Mouse (Mus musculus) layer of hippocampus, adult 18-20 months (tissue): Measurements from ENCODE around the gene Lsm14b. TPM values are rescaled to one million over a fixed set of nuclear protein-coding genes. Genes with fewer than 3 reads are reported as not detected.

Experiments used
- DNase-seq, 2 experiments: peaks; one replicate each; pipeline ENCODE4 v3.0.0; 2022; ENCODE audit warnings: low spot score in 2 of 2
- total RNA-seq, 2 experiments: library from RNA; stranded (reverse); gene quantifications; 2 replicates each; pipeline ENCODE4 v1.2.3; 2021

Lsm14b gene
- total RNA-seq, 2 experiments from 2014 or later, result 97.5 to 98.5 TPM

DNA sequence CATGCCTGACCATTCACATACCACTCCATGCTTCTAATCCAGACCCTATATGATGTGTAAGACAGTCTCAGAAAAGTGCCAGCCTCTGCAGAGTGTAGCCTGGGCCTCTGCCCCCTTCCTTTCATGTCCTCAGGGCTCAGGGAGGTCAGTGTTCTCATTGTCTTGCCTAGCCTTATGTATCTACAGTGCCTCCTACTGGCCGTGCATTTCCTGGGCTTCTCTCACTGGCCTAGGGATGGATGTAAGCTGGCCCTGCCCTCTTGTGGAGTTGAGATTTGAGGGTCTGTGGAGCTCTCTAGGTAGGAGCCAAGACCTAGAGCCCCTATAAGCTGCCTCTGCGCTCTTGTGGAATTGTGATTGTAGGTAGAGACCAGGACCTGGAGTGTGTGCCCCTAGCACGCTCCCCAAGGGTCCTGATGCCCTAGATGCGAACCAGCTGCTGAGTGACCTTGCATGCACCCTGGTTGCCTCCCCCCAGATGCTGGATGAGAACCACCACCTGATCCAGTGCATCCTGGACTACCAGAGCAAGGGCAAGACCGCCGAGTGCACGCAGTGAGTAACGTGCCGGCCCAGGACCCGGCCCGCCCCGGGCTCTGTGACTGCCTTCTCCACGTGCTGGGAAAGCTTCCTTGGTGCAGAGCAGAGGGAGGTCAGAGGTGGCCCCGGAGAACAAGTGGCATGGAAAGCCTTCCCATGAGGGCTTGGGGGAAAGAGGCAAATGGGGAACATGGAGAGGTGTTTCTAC lies 27.4 kb downstream of the Lsm14b start:
- DNase-seq, result no peak

DNA sequence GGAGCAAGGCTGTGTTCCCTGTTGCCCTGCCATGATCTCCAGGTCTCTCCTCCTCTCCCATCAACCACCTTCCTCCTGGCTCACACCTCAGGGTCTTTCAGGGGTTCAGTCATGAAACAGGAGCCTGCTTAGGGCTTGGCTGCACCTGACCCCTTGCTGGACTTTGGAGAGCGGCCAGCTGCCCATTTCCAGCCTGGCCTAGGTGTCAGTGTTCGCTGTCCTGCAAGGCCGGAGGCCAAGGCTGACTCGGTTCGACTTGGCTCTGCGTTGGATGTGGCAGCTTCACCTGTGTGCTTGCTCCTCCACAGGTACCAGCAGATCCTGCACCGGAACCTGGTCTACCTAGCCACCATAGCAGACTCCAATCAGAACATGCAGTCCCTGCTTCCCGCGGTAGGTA lies 28.2 kb downstream of the Lsm14b start:
- DNase-seq, result no peak

GRCm38 (mm10) chr2:180063338-180064131 lies 38.7 kb downstream of the Lsm14b start:
- no peak for DNase-seq

DNA sequence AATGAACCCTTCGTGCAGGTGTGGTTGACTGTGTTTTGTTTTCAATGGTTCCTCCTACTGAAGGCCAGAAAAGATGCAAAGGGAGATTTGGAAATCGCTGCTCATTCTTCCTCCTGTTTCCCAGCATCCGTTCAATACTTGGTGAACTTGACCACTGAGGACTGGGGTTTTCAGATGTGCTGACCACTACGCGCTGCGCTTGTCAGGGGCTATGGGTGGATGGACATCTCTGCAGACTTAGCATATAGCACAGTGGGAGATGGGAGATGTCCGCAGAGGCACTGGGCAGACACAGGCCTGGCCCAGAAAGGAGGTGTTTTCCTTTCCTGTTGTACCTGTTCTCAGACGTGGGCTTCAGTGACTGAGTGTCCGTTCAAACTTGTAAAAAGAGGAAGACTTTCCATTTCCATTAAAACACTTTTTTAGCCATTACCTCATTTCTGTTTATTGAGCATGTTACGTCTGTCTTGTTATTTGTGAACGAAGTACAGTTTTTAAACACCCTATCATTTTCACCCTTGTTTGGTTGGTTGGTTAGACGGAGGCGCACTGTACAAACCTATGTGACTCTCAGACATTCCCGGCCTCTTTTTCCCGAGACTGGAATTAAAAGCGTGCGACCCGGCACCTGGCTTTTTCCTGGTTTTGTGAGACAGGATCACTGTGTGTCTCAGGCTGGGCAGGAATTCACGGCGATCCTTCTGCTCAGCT lies 45.1 kb downstream of the Lsm14b start:
- no peak for DNase-seq

GRCm38 (mm10) chr2:180070481-180071453 lies 46.0 kb downstream of the Lsm14b start, which contains the start of gene Mtg2:
Gene Mtg2 (plus strand): TSS chr2:180070588.
- DNase-seq, result peak; percentile 95 to 97

DNA sequence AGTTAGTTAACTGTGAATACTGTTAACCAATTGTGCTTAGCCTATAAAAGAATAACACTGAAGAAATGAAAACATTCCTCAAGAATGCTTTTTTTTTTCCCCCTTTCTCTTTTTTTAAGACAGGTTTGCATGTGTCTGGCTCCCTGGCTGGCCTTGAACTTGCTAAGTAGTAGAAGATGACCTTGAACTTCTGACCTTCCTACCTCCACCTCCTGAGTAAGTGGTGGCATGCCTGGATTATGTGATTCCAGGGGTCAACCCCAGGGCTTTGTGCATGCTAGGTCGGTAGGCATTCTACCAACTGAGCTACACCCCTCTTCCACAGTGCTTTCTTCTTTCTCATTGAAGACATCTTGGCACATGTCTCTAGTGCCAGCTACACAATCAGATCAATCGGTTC lies 46.9 kb downstream of the Lsm14b start:
- DNase-seq, result no peak

DNA sequence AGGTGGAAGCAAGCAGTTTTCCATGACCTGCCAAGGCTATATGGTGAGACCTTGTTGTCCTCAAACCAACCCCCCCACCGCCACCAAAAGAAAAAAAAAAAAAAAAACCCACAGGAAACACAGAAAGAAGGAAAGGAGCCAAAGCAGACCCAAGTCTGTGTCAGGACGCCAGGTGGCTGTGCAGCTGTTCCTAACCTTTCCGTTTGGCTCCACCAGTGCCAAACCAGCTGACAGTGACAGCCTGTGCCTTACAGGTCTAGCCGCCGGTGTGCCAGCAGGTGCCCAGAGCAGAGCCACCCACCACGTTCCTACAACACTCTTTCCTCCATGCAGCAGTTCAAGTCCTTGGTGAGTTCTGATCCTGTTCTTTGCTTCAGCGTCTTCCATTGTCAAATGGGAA lies 48.1 kb downstream of the Lsm14b start:
- DNase-seq, result no peak

DNA sequence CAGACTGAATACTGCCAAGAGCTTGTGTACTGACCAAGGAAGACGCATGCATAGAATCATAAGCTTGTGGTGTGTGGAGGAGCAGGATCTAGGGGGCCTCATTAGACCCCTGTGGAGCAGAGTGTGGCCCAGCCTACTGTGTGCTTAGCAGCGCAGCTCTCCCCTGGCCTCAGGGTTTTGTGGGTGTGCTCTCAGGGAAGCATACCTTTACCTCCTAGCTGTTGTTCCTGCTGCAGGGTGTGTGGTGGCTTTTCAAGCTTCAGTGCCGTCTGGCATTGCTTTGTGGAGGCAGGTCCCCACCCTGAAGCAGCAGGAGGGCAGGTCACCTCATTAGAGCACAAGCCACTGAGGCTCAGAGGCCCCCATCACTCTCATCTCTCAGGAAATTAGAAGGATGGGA lies 52.8 kb downstream of the Lsm14b start:
- no peak for DNase-seq

GRCm38 (mm10) chr2:180080680-180081079 lies 55.9 kb downstream of the Lsm14b start:
- no peak for DNase-seq

DNA sequence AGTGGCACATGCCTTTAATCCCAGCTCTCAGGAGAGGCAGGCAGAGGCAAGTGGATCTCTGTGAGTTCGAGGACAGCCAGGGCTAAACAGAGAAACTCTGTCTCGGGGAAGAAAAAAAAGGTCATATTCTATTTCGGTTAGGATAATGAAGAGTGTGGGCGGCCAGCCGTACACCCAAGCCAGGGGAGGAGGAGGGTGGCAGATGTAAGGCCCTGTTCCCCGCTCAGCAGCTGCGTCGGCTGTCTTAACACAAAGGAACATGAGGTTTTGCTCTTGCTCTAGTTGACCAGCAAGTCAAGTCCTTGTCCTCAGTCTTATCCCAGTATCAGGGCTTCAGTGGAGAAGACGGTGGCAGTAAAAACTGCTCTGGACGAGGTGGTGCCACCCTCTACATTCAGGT lies 58.3 kb downstream of the Lsm14b start:
- DNase-seq, result no peak

GRCm38 (mm10) chr2:180084565-180084964 lies 59.8 kb downstream of the Lsm14b start:
- DNase-seq, result peak in 1 of 2 experiments; percentile 67

Other genes with a start within 250 kb of the Lsm14b start
- gene Taf4, start 48.3 kb upstream of the Lsm14b start, total RNA-seq, result 10 to 100 TPM; 20.8 to 23.7 TPM
- 100 to 1,000 TPM; 163 to 171 TPM for gene Psma7, start 17.4 kb downstream of the Lsm14b start, total RNA-seq
- 10 to 100 TPM; 45.3 to 45.8 TPM for gene Ss18l1, start 17.5 kb downstream of the Lsm14b start, total RNA-seq
- 10 to 100 TPM; 17.9 to 18.9 TPM for gene Mtg2, start 45.6 kb downstream of the Lsm14b start, total RNA-seq
- 10 to 100 TPM; 49.0 to 63.4 TPM for gene Hrh3, start 79.5 kb downstream of the Lsm14b start, total RNA-seq
- gene Osbpl2, start 94.3 kb downstream of the Lsm14b start, total RNA-seq, result 10 to 100 TPM; 47.6 to 47.9 TPM
- gene Adrm1, start 146.5 kb downstream of the Lsm14b start, total RNA-seq, result 100 to 1,000 TPM; 103 to 105 TPM
- 1 to 10 TPM; 6.6 to 7.2 TPM for gene Lama5, start 200.9 kb downstream of the Lsm14b start, total RNA-seq
- 100 to 1,000 TPM; 772 to 807 TPM for gene Rps21, start 232.4 kb downstream of the Lsm14b start, total RNA-seq
- gene Cables2, start 248.5 kb downstream of the Lsm14b start, total RNA-seq, result 10 to 100 TPM; 31.6 to 35.5 TPM